Mouse (Mus musculus): ENCODE measurements around the gene Med27.

DNA sequence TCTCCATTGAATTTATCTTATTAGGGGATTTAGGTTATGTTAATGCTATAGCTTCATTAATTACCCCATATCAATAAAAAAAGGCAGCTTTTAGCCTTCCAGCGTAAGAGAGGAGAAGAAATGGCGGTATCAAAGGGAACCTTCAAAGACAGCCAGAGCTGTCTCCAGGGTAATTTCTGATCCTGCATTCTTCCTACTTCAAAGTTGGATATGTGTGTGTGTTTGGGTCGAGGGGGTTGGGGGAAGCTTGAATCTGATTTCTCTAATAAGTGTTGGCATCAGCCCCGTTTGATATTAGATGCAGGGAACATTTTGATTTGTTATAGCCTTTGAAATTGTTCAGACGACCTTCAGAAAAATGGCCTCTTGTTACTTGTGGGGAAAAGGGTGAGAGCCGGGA lies 158.2 kb downstream of the Med27 start:
- TF ChIP-seq GATA1 (IDR thresholded peaks at IDR 0.05; ENCODE audit: borderline replicate concordance, low read length) (no peak), FLI1 (IDR thresholded peaks at IDR 0.05; ENCODE audit: low read length) (no peak)
